In genomic region chr2:36214425-36214824, GRCm38 (mm10) we compare ENCODE assay signal across 9 mouse cellular contexts. TPM values are rescaled to one million over a fixed set of nuclear protein-coding genes. Genes with fewer than 3 reads are reported as not detected.
DNase-seq lines count a peak whose midpoint lies in the region; ATAC-seq and TF ChIP-seq lines count a peak whose summit lies in the region.
"Had no signal": no experiment of that assay in that cellular context is flagged by ENCODE, and none has a peak within 500 bp of the region (broad histone marks: within the 10 kb centered on the region; RNA-seq: fewer than 3 reads in every experiment).

No protein-coding gene starts in this region.

- WGBS in hindbrain, embryonic 16.5 days: 62% methylated on average over 5 of the region's 5 CpGs

- peak overlapping the region; percentile 9; the same call in 1 of the 2 replicates for H3K4me3 ChIP-seq in layer of hippocampus, adult 2 months
- H3K4me3 ChIP-seq in bone marrow macrophage, adult 2 months (ENCODE audit: insufficient read depth, low read length): no peak overlapping the region
- H3K4me3 ChIP-seq in hindbrain, embryonic 16.5 days (ENCODE audit: low read length): no peak overlapping the region
- H3K4me3 ChIP-seq: erythroblast, embryonic 14.5 days; limb, embryonic 15.5 days had no signal

- H3K9me3 ChIP-seq in hindbrain, embryonic 16.5 days (ENCODE audit: control insufficient read depth, low read length): no peaks in the 10 kb centered on the region
- H3K9me3 ChIP-seq: limb, embryonic 15.5 days had no signal

- H3K27me3 ChIP-seq in hindbrain, embryonic 16.5 days (replicated peaks; ENCODE audit: control insufficient read depth, insufficient read depth, low read length): peaks cover 19% of the 10 kb centered on the region

- ATAC-seq in hindbrain, embryonic 16.5 days: no peak
- ATAC-seq in megakaryocyte progenitor cell, adult 5-6 weeks (replicated peaks; ENCODE audit: poor library complexity): peak; percentile 33; the same call in 1 of the 2 replicates
- no peak for ATAC-seq in erythroid progenitor cell, adult 5-6 weeks (replicated peaks; ENCODE audit: low FRiP score, poor library complexity, severe bottlenecking)

- no peaks in the 10 kb centered on the region for H3K36me3 ChIP-seq in hindbrain, embryonic 16.5 days (ENCODE audit: control insufficient read depth, insufficient read depth, low read length)
- H3K36me3 ChIP-seq: limb, embryonic 15.5 days had no signal

- peak; percentile 44; the same call in 1 of the 2 replicates for TF ChIP-seq CTCF in layer of hippocampus, adult 2 months (conservative IDR thresholded peaks at IDR 0.05)
- TF ChIP-seq CTCF in bone marrow macrophage, adult 2 months (IDR thresholded peaks at IDR 0.05; ENCODE audit: low read depth, low read length): peak; percentile 90

- peak overlapping the region; percentile 29 for H3K4me2 ChIP-seq in hindbrain, embryonic 16.5 days (ENCODE audit: low read length)
- H3K4me2 ChIP-seq: limb, embryonic 15.5 days had no signal

- H3K4me1 ChIP-seq in bone marrow macrophage, adult 2 months (ENCODE audit: control insufficient read depth, insufficient read depth, low read length): peaks cover 20% of the 10 kb centered on the region
- 0 out of 2 replicates have a peak, but pooled peaks cover 3% of the 10 kb centered on the region for H3K4me1 ChIP-seq in hindbrain, embryonic 16.5 days (ENCODE audit: control insufficient read depth, insufficient read depth, low read depth, low read length)

- TF ChIP-seq POLR2A in bone marrow macrophage, adult 2 months (IDR thresholded peaks at IDR 0.05; ENCODE audit: borderline replicate concordance, low read depth, low read length): no peak

- no peak for DNase-seq in layer of hippocampus, adult 2 months (ENCODE audit: low spot score in 2 of 2)
- no peak for DNase-seq in layer of hippocampus, adult 8-10 months (ENCODE audit: low spot score in 2 of 2)
- no peak for DNase-seq in cerebellum, adult 9-11 months

- H3K9ac ChIP-seq in hindbrain, embryonic 16.5 days (ENCODE audit: low read depth, low read length): no peak overlapping the region
- H3K9ac ChIP-seq: limb, embryonic 15.5 days had no signal

- no peak overlapping the region for H3K27ac ChIP-seq in layer of hippocampus, adult 2 months
- no peak overlapping the region for H3K27ac ChIP-seq in bone marrow macrophage, adult 2 months (ENCODE audit: insufficient read depth, low read depth, low read length)
- H3K27ac ChIP-seq in hindbrain, embryonic 16.5 days (ENCODE audit: low read depth, low read length): no peak overlapping the region
- H3K27ac ChIP-seq: limb, embryonic 15.5 days had no signal

RNA-seq across cellular contexts. Expression of gene Ptgs1, which starts 15.8 kb away (rescaled TPM):
- total RNA-seq in layer of hippocampus, adult 2 months (2021): 10 to 100 TPM; 17.1 to 19.1 TPM
- 10 to 100 TPM; 15.0 to 33.0 (median 25.0) TPM for total RNA-seq in layer of hippocampus, adult 8-10 months (2022)
- 17.1 and 21.6 TPM in 2 replicates for polyA plus RNA-seq in bone marrow macrophage, adult 2 months (2012; ENCODE audit: insufficient read depth, insufficient read length, missing spikeins)
- 6.6 and 6.8 TPM in 2 replicates for polyA plus RNA-seq in hindbrain, embryonic 16.5 days (2015; fragmentation: Nextera tagmentation; extraction: Ambion mirVana)
- total RNA-seq in megakaryocyte progenitor cell, adult 5-6 weeks (2015): 32.0 and 36.6 TPM in 2 replicates
- 40.4 and 40.5 TPM in 2 replicates for total RNA-seq in megakaryocyte progenitor cell, adult 5-6 weeks (2017)
- total RNA-seq in erythroid progenitor cell, adult 5-6 weeks (2015; ENCODE audit: low replicate concordance): 17.7 and 18.4 TPM in 2 replicates
- 3.6 and 5.4 TPM in 2 replicates for total RNA-seq in erythroid progenitor cell, adult 5-6 weeks (2017; ENCODE audit: low replicate concordance)
